Mouse (Mus musculus) right cerebral cortex, postnatal 36 days (tissue): ENCODE measurements around the gene Cbx6.

ENCODE experiments used
- DNase-seq, 2 experiments: peaks; one replicate each; pipeline ENCODE4 v3.0.0; 2022; ENCODE audit warnings: low spot score in 2 of 2, mixed read lengths in 1 of 2

The Cbx6 gene

DNA sequence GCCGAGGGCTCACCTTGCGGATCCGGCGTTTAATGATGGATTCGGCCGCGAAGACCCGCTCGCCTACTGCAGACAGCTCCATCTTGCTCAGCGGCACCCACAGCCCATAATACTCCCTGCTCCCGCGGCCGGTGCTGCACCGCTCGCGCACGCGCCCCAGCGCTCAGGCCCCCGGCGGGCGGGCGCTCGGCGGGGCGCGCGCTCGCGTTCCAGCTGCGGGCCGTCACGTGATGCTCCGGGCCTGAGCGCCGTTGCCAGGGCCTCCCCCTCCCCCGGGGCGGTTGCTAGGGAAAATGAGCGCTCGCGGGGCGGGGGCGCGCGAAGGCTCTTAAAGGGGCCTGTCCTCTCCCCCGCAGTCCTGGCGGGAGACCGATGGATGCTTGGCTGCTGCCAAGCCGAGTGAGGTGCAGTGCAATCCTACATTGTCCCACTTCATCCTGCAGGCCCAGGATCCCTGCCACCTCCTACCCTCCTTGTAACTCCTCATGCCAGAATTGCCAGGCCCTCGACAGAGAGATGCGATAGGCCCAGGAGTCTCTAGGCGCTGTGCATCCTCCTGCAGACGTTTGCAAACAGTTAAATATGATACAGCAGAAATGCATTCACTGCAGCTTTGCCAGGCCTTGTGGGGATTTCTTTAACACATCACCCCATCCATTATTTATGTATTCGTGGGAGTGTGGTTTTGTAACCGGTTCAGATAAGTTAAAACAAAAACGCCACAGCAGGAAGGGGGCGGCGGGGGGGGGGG lies at the start of gene Cbx6, which contains the start of gene Npcd:
Gene Cbx6, minus strand, starts transcription at position 559 of the 751 bp plus-strand sequence.
Gene Npcd, minus strand, starts transcription at position 108 of the 751 bp plus-strand sequence.
- DNase-seq = peak; percentile 96 to 98

DNA sequence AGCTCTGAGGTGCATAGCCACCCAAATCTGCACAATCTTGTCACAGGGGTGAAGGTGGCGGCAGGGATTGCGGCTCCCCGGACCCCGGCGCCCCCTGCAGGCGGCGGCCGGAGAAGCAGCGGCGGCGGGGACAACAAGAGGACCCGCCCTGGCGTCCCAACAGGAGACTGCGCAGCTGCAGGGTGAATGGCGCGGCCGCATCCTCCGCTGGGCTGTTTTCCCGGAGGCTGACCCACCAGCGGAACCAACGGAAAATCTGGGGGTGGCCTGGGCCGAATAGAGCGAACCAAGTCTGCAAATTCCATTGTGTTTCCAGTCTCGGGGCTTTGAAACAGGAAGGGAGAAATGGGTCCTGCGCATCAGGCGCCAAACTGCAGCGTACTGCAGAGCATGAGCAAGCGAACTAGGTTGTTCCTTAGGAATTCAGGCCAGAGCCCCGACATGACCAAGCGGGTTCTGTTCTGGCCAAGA lies 48.9 kb upstream of the Cbx6 start:
- DNase-seq = peak; percentile 89 to 91

DNA sequence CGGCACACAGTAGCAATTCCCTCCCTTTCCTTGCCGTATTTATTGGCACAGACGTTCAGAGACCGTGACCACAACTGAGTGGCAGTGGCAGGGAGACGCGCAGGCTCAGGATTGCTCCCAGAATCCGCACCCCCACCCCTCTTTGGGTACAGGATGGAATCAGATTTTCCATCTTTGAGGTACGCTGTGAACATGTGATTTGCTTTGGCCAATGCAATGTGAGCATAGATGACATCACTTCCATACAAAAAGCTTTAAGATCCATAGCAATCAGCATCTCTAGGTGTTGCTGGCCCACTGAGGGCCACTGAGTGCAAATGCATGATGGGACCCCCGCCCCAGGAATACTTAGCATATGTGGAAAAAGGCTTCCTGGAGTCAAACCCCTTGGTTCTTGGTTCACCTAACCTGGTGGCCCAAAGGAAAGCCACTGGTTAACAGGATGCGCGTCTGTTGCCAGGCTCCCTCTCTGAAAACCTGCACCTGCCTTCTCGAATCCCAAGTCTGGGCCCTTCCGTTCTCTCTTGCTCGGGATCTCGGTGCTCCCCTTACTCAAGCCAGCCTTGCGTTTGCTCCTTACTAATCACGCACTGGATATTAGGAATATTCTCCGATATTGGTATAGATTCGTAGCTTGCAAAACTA lies 48.3 kb upstream of the Cbx6 start:
- peak; percentile 58 to 76 for DNase-seq

DNA sequence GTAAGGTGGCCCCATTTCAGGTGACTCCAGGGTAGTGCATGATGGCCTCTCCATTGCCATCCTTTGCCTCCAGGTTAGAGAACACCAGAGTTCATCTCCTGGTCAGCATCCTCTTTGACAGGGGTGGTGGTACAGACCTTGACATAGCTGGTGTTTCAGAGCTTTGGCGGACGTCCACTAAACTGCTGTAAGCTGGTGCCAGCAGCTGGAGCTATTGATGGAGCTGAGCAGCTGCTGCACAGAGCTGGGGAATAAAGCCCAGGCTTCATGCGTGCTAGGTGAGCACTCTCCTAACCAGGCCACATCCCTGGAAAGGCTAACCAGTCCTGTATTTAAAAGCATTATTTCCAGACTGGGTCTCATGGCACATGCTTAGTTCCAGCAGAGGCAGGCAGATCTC lies 46.0 kb upstream of the Cbx6 start:
- no peak for DNase-seq

DNA sequence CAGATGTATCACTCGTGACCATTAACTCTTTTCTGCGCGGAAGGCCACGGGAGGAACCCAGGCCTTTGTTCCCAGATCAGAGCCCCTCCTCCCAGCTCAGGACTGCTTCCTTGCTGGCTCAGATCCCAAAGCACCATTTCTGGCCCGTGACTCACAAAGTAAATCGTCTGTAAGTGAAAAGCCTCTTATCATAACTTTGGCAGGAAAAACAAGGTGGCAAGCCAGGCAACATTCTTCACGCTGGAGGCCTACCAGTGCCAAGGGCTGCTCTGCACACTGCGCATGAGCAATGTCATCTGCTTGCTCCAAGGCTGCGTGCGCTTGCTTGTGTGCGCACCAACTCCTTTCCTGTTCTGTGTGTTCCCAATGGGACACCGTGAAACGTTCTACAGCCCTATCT lies 44.8 kb upstream of the Cbx6 start:
- peak; percentile 64 to 73 for DNase-seq

DNA sequence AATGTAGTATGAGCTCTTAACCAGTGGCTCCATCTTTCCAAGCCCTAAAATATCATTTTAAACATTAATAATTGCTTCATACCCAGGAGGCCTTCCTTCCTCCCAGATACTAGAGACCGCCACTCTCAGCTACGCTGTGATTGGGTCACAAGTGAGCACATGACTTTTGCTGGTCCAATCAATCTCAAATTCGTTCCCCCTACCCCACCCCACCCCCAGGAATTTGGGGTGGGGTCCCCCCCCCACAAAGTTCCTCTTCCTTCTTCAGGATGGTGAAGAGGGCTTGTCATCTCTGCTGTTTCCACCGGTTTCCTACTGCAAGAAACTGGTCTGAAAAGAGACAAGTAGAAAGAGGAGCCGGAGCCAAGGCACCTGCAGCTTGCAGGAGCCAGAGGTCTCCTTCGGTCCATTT lies 44.2 kb upstream of the Cbx6 start:
- no peak for DNase-seq

DNA sequence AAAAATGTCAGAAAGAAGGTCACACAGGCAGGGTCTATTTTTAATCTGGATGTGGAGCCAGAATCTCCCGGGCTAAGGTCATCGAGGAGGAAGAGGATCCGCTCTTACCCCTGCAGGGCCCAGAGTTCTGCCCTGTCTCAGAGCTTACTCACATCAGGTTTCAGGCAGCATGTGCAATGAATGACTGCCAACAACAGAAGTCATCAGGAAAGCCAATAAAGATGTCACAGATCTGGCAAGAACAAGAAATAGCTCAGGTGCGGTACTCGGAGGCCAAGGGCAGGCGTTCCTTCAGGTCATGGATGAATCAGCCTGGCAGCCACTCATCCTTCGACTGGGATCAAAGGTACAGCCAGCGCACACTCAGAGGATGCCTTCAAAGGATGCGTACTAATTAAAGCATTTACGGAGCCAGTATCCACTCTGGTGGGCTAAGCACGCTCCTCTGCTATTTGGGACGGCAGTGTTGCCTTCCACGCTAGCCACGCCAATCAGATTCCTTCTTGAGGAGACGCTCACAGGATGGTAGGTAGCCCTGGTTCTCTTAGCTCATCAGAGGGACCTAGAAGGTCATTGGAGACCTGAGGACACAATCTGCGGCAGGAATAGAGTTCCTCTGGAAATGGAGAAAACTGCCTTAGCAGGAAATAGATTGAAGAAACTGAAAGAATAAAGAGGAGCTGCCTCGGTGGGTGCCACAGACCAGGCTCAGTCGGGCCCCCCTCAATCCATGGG lies 40.9 kb upstream of the Cbx6 start:
- no peak for DNase-seq

DNA sequence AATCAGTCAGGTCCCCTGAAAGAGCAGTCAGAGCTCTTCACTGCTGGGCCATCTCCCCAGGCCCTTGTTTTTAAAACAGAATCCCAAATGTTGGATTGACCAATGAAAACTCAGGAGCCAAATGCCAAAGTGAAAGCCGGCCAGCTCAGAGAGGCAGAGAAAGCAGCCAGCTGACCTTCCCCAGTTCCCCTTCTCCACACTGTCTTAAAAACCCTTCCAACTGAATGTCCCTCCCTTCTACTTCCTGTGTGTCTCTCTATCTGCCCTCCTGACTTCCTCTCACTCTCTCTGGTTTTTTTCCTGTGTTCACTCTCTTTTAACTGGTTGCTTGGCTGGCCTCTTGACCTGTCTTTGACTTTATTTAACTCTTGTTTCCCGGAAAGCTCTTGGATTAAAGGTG lies 39.5 kb upstream of the Cbx6 start:
- no peak for DNase-seq

DNA sequence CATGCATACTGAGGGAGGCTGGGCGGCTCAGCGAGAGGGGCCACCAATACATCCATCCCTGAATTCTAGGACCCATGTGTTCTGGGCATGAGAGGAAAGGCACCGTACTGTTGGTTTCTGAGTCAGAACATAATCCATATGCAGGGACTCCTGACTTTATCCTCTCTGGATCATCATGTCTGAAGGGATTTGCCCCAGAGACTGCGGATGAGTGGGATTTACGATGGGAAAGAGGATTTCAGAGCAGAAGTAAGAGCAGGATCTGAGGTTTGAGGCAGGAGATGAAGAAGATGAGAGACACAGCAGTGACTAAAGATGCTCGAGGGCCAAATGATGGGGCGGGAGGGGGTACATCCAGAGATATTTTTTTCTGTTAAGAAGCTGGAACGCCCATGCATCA lies 39.1 kb upstream of the Cbx6 start:
- no peak for DNase-seq

DNA sequence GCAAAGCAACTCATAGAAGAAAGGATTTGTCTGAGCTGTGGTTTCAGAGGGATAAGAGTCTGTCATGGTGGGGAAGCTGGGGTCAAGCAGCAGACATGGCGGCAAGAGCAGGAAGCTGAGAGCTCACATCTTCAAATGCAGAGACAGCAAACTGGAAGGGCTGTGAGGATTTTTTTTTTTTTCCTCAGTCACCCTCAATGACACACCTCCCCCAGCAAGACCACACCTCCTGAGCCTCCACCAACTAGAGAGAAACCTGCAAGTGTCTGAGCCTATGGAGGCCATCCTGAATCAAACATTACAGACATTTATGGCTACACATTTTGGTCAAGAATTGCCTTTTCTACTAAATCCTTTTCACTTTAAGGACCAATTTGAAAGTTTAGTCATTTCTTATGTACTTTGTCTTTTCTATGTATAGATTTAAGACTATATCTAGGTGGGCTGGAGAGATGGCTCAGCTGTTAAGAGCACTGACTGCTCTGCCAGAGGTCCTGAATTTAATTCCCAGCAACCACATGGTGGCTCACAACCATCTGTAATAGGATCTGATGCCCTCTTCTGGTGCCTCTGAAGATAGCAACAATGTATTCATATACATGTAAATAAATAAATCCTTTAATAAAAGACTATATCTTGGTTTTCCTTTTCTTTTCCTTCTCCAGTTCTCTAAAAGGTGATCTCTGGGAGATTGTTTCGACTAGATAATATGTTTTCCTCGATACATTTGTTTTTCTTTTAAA lies 32.9 kb upstream of the Cbx6 start:
- no peak for DNase-seq

DNA sequence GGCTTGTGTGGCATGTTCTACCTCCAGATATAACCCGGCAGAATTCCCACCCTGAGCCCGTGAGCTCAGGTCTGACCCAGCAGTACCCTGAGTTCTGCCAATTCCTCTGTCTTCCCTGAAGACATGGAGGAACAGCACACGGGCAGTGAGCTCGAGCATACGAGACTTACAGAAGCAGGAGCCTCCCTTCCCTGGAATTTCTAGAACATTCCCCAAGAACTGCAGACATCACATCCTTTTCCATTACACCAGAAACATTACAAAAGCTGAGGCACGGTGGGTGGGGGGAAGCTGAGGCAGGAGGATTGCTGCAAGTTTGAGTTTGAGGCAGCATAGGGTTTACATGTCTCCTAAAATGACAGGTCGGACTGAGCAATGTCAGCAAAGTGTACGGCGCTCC lies 25.3 kb upstream of the Cbx6 start:
- no peak for DNase-seq

DNA sequence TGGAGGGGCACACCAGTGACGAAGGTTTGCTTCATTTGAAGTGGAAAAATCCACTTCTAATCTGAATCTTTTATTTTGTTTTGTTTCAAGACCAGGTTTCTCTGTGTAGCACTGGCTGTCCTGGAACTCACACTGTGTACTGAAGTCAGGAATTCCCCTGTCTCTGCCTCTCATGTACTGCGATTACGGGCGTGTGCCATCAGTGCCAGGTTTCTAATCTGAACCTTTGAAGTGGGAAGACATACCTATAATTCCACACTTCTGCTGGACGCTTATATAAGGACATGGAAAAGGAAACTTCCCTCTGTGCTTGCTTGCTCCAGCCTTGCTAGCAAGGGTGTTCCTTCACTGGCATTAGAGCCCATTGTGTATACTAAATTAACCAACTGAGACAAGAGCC lies 24.5 kb upstream of the Cbx6 start:
- DNase-seq = no peak

DNA sequence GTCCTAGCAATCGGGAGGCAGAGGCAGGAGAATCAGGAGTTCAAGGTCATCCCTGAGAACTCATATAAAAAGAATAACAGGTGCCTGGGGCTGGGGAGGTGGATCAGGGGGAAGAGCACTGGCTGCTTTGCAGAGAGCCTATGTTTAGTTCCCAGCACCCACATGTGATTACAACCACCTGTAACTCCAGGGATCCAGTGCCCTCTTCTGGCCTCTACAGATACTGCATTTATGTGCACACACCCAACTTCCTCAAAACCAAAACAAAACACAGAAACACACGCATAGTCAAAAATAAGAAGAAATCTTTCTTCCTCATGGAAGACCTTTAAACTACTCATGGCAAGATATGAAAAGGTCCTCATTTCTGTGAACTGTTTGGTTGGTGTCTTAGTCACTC lies 15.7 kb upstream of the Cbx6 start:
- DNase-seq = no peak

DNA sequence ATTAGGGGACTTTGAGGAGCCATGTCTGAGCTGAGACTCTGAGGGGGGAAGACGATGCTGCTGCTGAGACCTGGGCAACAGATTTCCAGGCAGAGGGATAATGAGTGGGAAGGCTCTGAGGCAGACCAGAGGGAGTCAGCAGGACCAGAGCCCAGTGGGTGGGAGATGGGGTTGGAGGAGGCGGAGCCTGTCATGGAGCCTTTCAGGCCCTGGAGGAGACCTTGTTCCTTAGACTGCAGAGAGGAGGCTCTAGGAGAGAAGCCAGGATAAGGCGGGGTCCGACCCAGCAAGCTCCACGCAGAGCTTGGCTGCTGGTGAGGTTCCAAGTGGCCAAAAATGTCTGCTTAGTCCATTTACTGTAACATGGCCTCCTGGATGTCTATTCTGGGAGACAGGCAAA lies 12.6 kb upstream of the Cbx6 start:
- peak in 1 of 2 experiments; percentile 12 for DNase-seq

DNA sequence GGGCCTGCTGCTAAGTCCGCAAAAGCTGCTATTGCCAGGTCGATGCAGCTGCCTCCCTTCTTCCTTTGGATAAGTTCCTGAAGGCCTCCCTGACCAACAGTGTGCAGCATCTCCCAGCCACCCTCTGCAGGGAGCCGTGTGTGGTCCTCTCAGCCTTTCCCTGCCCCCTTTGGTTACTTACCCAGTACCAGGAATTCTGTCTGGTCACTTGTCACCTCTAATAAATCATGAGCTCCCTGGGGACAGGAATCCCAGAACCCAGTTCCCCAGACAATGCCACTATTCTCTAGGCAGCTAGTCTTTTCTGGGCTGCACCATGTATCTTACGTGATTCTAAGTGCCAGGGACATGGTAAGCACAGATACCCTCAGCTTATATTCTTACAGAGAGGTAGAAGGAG lies 11.5 kb upstream of the Cbx6 start:
- DNase-seq = no peak

DNA sequence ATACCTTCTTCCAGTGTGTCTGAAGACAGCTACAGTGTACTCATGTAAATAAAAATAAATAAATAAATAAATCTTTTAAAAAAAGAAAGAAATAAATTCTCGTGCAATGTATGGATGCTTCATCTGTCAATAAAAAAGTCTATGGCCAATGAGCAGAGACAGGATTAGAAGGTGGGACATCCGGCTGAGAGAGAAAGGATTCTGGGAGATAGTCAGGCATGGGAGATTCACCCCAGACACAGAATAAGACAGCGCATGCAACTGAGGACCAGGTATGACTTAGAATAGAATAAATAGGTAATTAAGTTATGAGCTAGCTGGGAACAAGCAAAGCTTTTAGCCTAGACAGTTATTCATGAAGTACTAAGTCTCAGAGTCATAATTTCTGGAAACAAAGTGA lies 8.5 kb upstream of the Cbx6 start:
- no peak for DNase-seq

DNA sequence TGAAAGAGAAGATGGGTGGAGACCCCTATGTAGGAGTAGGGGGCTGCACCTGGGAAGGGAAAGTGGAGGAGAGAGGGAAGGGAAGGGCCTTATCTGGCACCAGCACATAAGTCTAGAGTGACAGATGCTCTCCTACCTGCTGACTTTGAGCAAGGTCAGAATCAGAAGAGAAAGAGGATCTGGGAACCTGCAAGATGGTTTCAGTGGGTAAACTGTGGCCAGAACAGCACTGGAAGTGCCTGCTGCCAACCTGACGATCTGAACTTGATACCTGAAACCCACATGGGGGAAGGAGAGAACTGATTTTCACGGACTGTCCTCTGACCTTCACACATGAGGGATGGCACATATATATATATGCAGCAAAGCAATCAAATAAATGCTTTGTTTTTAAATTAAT lies 5.8 kb upstream of the Cbx6 start:
- DNase-seq = no peak

DNA sequence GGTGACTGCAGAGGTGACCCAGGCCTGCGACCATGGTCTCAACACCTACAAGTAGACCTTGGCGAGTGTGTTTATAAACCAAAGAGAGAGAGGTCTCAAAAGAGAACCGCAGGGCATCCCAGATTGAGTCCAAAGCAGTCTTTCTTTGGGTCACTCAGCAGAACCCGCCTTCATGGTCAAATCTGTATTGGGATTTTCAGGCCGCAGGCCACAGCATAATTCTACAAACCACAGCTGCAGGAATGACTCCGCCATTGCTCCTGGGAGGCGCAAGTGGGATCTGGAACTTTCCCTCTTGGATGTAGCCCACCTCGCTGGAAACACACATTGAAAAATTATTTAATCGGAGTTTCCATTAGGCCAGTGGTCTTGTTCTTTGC lies 383 bp upstream of the Cbx6 start:
- no peak for DNase-seq

DNA sequence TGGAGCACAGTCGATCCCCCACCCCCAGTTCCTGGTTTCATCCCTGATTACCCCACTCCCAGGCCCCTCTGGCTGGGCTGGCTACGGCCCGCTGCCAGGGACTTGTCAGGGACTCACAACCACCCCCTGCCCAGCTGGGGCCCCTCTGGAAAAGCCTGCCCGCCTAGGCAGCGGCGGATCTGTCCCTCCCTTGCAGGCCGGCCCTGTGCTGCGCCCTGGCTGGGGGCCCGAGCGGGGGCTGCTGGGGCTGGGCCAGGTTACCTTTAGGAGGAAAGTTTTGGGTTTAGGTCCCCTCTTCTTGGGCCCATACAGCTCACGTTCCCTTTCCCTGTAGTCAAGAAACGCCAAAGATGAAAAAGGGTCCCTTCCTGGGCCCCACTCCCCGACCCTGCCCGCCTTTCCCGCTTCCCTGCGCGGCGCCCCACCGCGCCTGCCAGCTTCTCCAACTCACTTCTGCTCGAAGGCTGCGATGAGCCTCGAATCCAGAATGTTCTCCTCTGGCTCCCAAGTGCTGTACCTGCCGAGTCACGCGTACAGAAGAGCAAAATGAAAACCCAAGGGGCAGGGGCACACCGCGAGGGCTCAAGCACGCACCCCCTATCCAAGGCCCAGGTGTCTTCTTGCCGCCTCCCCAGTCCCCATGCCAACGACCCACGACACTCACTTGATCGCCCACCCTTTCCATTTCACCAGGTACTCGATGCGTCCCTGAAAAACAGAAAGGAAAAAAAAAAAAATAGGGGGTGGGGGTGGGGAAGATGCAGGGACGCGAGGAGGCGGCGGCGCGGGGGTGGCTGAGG lies 1.0 kb downstream of the Cbx6 start:
- no peak for DNase-seq

DNA sequence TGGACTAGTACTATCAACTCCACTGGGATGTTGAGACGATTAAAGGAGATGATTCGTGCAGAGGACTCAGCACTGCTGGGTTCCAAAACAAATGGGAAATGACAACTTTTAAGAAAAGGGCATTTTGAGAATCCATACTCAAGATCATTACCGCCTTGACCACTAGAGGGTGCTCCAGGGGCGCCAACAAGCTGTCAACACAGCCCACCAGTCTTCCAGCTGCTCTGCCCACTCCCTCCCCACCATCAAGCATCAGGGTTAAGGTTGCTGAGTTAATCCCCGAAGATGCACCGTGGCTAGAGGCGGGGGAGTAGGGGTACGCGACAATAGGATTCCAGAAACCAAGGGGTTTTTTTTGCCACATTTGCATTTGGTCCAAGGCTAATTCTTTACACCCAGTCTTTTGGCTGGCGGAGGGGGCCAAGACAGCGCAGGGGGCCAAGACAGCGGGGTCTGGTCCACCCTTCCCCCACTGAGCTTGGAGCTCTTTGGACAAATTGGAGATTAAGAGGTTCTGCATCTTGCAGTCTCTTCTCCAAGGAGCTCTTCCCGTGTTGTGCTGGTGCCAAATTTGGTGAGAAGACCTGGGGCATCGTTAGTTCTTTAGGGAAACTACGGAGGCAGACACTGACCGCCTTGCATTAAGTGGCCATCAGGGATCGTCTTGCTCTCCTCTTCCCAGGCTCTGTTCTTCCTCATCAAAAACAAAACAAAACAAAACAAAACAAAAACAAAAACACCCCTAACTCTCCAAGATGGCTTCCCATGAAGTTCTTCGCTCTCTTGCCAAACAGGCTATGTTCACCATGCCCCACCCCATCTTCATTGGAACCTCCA lies 2.2 kb downstream of the Cbx6 start:
- DNase-seq = peak; percentile 73
